ENCODE assay signal across 20 mouse cellular contexts in genomic region chr3:17825254-17825890, GRCm38 (mm10).
DNase-seq lines count a peak whose midpoint lies in the region; ATAC-seq lines count a peak whose summit lies in the region.
"Had no signal": no experiment of that assay in that cellular context is flagged by ENCODE, and none has a peak within 500 bp of the region (broad histone marks: within the 10 kb centered on the region; RNA-seq: fewer than 3 reads in every experiment).

No protein-coding gene starts in this region.

- WGBS in forebrain, embryonic 14.5 days = 73% methylated on average over 3 of the region's 3 CpGs
- 82% methylated on average over 3 of the region's 3 CpGs for WGBS in forebrain, embryonic 16.5 days
- 72% methylated on average over 3 of the region's 3 CpGs for WGBS in midbrain, embryonic 11.5 days
- 76% methylated on average over 3 of the region's 3 CpGs for WGBS in midbrain, embryonic 16.5 days
- WGBS in midbrain, embryonic 15.5 days = 67% methylated on average over 3 of the region's 3 CpGs

- H3K9ac ChIP-seq in forebrain, embryonic 14.5 days (ENCODE audit: low read length) = no peak overlapping the region
- no peak overlapping the region for H3K9ac ChIP-seq in forebrain, embryonic 16.5 days (replicated peaks; ENCODE audit: low read depth, low read length)
- H3K9ac ChIP-seq in midbrain, embryonic 11.5 days (ENCODE audit: low read length) = no peak overlapping the region
- H3K9ac ChIP-seq in midbrain, embryonic 16.5 days (ENCODE audit: low read depth, low read length) = no peak overlapping the region
- no peak overlapping the region for H3K9ac ChIP-seq in midbrain, embryonic 15.5 days
- H3K9ac ChIP-seq: forebrain, embryonic 12.5 days; hindbrain, embryonic 13.5 days had no signal

- H3K4me3 ChIP-seq in forebrain, embryonic 14.5 days (ENCODE audit: low read depth, low read length) = no peak overlapping the region
- H3K4me3 ChIP-seq in forebrain, embryonic 16.5 days (replicated peaks; ENCODE audit: low read length) = no peak overlapping the region
- H3K4me3 ChIP-seq in midbrain, embryonic 11.5 days (ENCODE audit: low read depth, low read length) = no peak overlapping the region
- H3K4me3 ChIP-seq in midbrain, embryonic 16.5 days (ENCODE audit: low read depth, low read length) = no peak overlapping the region
- H3K4me3 ChIP-seq in midbrain, embryonic 15.5 days = no peak overlapping the region
- H3K4me3 ChIP-seq: forebrain, embryonic 12.5 days; hindbrain, embryonic 13.5 days had no signal

- H3K9me3 ChIP-seq in forebrain, embryonic 14.5 days (replicated peaks; ENCODE audit: control insufficient read depth, low read length) = no peaks in the 10 kb centered on the region
- no peaks in the 10 kb centered on the region for H3K9me3 ChIP-seq in forebrain, embryonic 16.5 days (ENCODE audit: control insufficient read depth, low read length)
- no peaks in the 10 kb centered on the region for H3K9me3 ChIP-seq in midbrain, embryonic 11.5 days (ENCODE audit: control insufficient read depth, low read length)
- no peaks in the 10 kb centered on the region for H3K9me3 ChIP-seq in midbrain, embryonic 16.5 days (replicated peaks; ENCODE audit: control insufficient read depth, low read length, poor library complexity, severe bottlenecking)
- H3K9me3 ChIP-seq in midbrain, embryonic 15.5 days = no peaks in the 10 kb centered on the region
- H3K9me3 ChIP-seq: forebrain, embryonic 12.5 days; G1E; hindbrain, embryonic 13.5 days had no signal

- ATAC-seq in forebrain, embryonic 14.5 days = 0 out of 2 replicates have a peak, but pooled peaks have one; percentile 32
- no peak for ATAC-seq in forebrain, embryonic 16.5 days
- peak; percentile 43; the same call in 1 of the 2 replicates for ATAC-seq in midbrain, embryonic 11.5 days (ENCODE audit: low FRiP score)
- ATAC-seq in midbrain, embryonic 16.5 days = no peak
- peak; percentile 55; the same call in 1 of the 2 replicates for ATAC-seq in midbrain, embryonic 15.5 days (replicated peaks)
- ATAC-seq: hindbrain, postnatal 0 days; inflammation-experienced regulatory T-cells, adult 6 months; intestine, embryonic 16.5 days; Patski had no signal

- no peaks in the 10 kb centered on the region for H3K27me3 ChIP-seq in forebrain, embryonic 14.5 days (replicated peaks; ENCODE audit: control insufficient read depth, insufficient read depth, low read length)
- no peaks in the 10 kb centered on the region for H3K27me3 ChIP-seq in forebrain, embryonic 16.5 days (replicated peaks; ENCODE audit: control insufficient read depth, insufficient read depth, low read length)
- H3K27me3 ChIP-seq in midbrain, embryonic 11.5 days (ENCODE audit: control insufficient read depth, insufficient read depth, low read length) = no peaks in the 10 kb centered on the region
- no peaks in the 10 kb centered on the region for H3K27me3 ChIP-seq in midbrain, embryonic 16.5 days (ENCODE audit: control insufficient read depth, insufficient read depth, low read depth, low read length)
- no peaks in the 10 kb centered on the region for H3K27me3 ChIP-seq in midbrain, embryonic 15.5 days (replicated peaks)
- H3K27me3 ChIP-seq: CH12.LX; forebrain, embryonic 12.5 days; hindbrain, embryonic 13.5 days had no signal

- no peak for DNase-seq in forebrain, embryonic 14.5 days (ENCODE audit: low spot score)
- no peak for DNase-seq in midbrain, embryonic 11.5 days (ENCODE audit: low spot score, missing footprints)
- DNase-seq in urinary bladder, postnatal 14 days (ENCODE audit: low spot score) = no peak
- DNase-seq: adrenal gland, postnatal 36 days; B cell, adult 2 months; cerebellum, adult 18-20 months; gastrocnemius, postnatal 14 days; heart, adult 11 months had no signal

- no peak overlapping the region for H3K27ac ChIP-seq in forebrain, embryonic 14.5 days (ENCODE audit: low read depth, low read length)
- no peak overlapping the region for H3K27ac ChIP-seq in forebrain, embryonic 16.5 days (ENCODE audit: low read length)
- H3K27ac ChIP-seq in midbrain, embryonic 11.5 days (ENCODE audit: low read depth, low read length) = no peak overlapping the region
- no peak overlapping the region for H3K27ac ChIP-seq in midbrain, embryonic 16.5 days (ENCODE audit: low read length)
- no peak overlapping the region for H3K27ac ChIP-seq in midbrain, embryonic 15.5 days
- H3K27ac ChIP-seq: forebrain, embryonic 12.5 days; hindbrain, embryonic 13.5 days; hindbrain, postnatal 0 days had no signal

- no peaks in the 10 kb centered on the region for H3K4me1 ChIP-seq in forebrain, embryonic 14.5 days (ENCODE audit: control insufficient read depth, insufficient read depth, low read length)
- H3K4me1 ChIP-seq in forebrain, embryonic 16.5 days (replicated peaks; ENCODE audit: control insufficient read depth, insufficient read depth, low read length) = peaks cover 4% of the 10 kb centered on the region
- no peaks in the 10 kb centered on the region for H3K4me1 ChIP-seq in midbrain, embryonic 11.5 days (ENCODE audit: control insufficient read depth, insufficient read depth, low read length)
- H3K4me1 ChIP-seq in midbrain, embryonic 16.5 days (ENCODE audit: control insufficient read depth, insufficient read depth, low read length) = peaks cover 3% of the 10 kb centered on the region; the same call in 1 of the 2 replicates
- H3K4me1 ChIP-seq in midbrain, embryonic 15.5 days = 0 out of 2 replicates have a peak, but pooled peaks cover 4% of the 10 kb centered on the region
- H3K4me1 ChIP-seq: forebrain, embryonic 12.5 days; hindbrain, embryonic 13.5 days had no signal

- H3K36me3 ChIP-seq in forebrain, embryonic 14.5 days (ENCODE audit: control insufficient read depth, insufficient read depth, low read length) = no peaks in the 10 kb centered on the region
- no peaks in the 10 kb centered on the region for H3K36me3 ChIP-seq in forebrain, embryonic 16.5 days (ENCODE audit: control insufficient read depth, insufficient read depth)
- no peaks in the 10 kb centered on the region for H3K36me3 ChIP-seq in midbrain, embryonic 11.5 days (ENCODE audit: control insufficient read depth, insufficient read depth, low read length)
- H3K36me3 ChIP-seq in midbrain, embryonic 16.5 days (ENCODE audit: control insufficient read depth, insufficient read depth, low read length) = no peaks in the 10 kb centered on the region
- no peaks in the 10 kb centered on the region for H3K36me3 ChIP-seq in midbrain, embryonic 15.5 days (replicated peaks)
- H3K36me3 ChIP-seq: forebrain, embryonic 12.5 days; G1E; hindbrain, embryonic 13.5 days had no signal

- no peak overlapping the region for H3K4me2 ChIP-seq in forebrain, embryonic 14.5 days (ENCODE audit: low read length)
- no peak overlapping the region for H3K4me2 ChIP-seq in forebrain, embryonic 16.5 days (ENCODE audit: low read length)
- H3K4me2 ChIP-seq in midbrain, embryonic 11.5 days = no peak overlapping the region
- no peak overlapping the region for H3K4me2 ChIP-seq in midbrain, embryonic 16.5 days (ENCODE audit: low read length)
- H3K4me2 ChIP-seq in midbrain, embryonic 15.5 days = no peak overlapping the region
- H3K4me2 ChIP-seq: forebrain, embryonic 12.5 days; heart, embryonic 11.5 days; hindbrain, embryonic 13.5 days had no signal

Comparison
In these comparisons a context has a peak if more than half of its experiments do, and no peak if none do; other contexts are left out.
1. ATAC-seq: peak in forebrain, embryonic 14.5 days (single experiment), midbrain, embryonic 11.5 days (single experiment) and midbrain, embryonic 15.5 days (single experiment); none in forebrain, embryonic 16.5 days (single experiment) and midbrain, embryonic 16.5 days (single experiment).